Mouse (Mus musculus) layer of hippocampus, adult 8-10 months (tissue): ENCODE data around the gene Bmp4. TPM values are rescaled to one million over a fixed set of nuclear protein-coding genes. Genes with fewer than 3 reads are reported as not detected.

ENCODE experiments used
- DNase-seq, 2 experiments: peaks; one replicate each; pipeline ENCODE4 v3.0.0; 2022; ENCODE audit warnings: low spot score in 2 of 2
- total RNA-seq, 4 experiments: library from RNA; stranded (reverse); gene quantifications; 2 replicates each; pipeline ENCODE4 v1.2.4; 2022

Gene Bmp4
- total RNA-seq = 1 to 10 TPM; 2.9 to 4.2 (median 3.6) TPM

DNA sequence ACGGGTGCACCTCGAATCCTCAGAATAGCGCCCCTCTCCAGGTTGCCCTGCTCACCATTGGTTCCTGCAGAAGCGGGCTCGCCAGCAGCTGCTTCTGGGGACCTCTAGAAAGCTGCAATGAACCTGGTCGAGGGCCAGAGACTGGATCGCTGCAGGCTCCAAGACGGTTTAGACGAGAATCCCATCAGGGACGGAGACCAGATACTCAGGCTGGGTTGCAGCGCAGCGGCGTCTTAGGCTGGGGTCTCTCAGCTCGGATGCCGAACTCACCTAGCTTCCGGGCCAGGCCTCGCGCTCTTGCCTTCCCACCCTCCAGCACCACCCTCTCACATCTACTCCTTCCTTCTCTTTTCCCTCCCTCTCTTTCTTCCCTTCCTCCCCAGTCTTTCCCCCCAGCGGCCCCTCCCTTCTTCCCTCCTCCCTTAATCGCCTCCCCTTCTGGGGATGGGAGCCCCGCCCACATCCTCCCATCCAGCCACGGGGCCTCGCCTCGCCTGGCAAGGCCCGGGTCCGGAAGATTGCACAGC lies at the start of gene Bmp4:
TSS of gene Bmp4 (minus strand) at position 421 of the 527 bp plus-strand sequence.
- DNase-seq = no peak

DNA sequence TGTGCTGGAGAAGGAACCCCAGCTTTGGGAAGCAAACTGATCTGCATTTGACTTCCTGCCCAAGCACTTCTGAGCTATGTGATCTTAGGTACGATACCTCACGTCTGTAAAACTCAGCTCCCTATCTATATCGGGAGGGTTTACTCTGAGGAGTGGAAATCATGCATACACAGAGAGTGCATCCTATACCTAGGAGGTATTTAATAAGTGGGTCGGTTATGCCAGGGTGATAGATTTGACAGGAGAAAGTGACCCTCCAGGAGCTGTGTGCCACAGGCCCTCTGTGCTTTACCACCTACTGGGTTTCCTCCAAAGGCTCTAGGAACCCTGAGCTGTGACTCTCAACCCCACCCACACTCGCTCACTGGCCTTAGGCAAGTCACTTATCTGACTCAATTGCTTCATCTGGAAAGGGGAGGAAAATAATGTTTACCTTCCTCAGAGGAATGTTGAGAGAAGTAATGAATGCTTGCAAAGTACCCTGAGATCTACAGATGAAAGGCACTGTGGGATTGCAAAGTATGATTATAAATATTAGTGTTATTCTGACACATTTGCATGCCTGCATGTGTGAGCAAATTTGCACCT lies 49.1 kb upstream of the Bmp4 start:
- DNase-seq = no peak

DNA sequence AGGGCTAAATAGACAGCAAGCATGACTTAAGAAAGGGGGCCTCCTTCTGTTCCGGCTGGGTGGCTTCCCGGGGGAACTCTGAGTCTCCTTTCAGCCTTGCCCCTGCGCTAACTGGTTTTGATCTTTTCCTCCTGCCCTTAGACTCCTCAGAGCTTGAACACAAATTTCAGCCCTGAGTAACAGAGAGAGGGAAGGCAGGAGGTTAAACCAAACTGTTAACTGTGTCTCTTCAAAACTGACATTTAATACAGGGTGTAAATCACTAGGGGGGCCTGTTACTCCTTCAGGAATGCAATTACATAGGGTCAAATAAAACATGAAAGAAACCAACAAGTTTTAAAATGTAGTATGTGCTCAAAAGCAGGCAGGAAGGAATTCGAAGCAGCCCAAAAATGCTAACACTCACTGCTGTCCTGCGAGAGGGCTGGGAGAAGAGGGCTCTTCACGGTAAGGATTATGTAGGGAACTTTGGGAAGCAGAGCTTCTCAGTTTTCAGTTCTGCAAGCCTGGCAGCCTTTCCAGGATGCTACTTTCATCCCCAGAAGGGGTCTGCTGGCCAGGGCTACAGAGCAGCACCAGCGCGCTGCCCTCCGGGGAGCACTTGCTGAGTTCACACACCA lies 46.1 kb upstream of the Bmp4 start:
- DNase-seq = no peak

DNA sequence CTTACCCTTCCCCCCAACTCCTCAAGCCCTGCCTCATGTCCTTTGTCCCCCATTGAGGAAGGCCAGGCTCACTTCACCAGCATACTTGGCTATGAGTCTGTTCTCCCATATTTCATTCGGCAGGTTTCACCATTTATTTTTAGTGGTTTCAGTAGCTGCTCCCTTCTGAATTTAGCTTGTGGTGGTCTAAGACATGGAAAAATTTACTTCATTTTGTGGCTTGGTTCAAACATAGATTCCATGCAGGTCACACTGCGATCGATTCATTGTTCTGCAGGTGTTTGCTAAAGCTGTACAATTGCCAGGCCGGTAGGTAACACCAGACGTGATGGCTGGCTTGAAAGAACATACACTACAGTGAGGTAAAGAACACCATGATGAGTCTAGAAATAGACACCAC lies 39.8 kb upstream of the Bmp4 start:
- DNase-seq = no peak

DNA sequence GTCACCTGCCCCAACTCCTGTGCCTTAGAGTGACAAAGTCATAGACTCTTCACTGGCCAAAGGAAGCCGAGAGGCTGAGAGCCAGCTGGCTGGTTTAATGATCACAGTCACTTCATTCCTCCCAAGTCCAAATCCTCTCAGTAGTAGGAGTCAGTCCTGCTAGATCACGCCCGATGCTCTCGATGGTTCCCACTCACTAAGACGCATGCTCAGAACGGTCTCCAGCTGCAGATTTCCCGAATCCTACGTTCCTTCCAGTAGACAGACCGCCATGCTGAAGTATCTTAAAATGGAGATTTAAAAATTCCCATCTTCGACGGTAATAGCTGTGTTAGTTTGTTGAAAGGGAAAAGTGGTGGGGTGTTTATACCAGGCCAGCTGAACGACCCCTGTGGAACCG lies 36.8 kb upstream of the Bmp4 start:
- DNase-seq = no peak

DNA sequence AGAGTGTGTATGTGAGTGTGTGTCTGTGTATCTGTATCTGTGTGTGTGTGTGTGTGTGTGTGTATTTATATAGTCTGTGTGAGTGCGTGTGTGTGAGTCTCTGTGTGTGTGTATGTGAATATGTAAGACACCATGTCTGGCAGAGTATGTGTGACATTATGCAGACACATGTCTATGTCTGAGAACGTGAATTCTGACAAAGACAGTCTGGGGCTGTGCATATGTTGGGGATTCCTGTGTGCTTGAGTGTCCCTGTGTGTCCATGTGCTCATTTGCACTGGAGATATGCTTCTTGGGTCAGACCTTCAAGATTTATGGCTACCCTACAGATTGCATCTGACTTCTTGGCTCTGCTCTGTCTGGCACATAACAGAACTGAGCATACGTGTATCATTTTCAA lies 31.4 kb upstream of the Bmp4 start:
- no peak for DNase-seq

DNA sequence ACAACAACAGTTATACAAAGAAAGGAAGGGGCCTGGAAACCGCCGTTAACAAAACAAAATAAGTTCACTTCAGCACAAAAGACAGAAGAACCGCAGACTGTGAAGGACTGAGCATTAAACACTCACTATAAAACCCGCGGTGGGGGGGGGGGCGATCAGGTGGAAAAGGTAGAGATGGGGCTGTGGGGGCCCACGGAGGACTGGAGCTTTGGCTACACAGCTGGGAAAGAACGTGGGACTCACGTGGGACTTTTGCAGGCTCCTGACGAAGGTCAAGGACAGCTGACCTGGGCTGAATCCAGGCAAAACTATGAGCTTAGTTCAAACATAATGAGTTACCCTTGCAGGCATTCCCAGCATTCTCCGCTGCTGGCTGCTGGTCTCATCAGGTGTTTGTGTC lies 28.8 kb upstream of the Bmp4 start:
- DNase-seq = no peak

DNA sequence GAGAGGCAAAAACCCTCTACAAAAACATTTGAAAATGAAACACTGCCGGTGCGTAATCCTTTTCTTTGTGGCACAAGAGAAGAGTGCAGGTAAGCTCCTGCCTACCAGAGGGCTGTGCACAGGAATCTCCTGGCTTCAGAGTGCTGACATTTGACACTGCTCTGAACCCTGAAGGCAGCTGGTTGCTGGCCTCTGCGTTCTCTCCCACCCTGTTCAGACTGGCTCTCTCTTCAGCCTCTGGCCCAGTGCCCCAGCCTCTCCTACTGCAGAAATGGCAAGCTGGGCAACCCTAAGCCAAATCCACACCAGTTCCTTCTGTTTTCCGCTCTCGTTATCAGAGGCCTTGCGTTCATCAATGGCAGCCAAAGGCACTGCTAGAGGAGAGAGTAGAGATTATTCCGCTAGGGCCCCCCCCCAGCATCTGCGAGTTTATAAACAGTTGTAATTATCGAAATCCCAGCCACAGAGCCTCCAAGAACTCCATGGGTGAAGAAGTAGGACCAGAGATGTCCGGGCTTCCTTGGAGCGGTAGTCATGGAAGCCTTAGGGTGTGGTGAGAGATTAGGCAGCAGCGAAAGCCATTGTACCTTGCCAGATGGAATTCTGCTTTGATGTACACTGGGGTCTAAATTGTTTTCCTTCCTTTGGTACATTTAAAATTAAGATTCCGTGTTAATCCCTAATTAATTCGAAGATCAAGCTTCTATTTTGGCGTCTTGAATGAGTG lies 28.1 kb upstream of the Bmp4 start:
- DNase-seq = no peak

DNA sequence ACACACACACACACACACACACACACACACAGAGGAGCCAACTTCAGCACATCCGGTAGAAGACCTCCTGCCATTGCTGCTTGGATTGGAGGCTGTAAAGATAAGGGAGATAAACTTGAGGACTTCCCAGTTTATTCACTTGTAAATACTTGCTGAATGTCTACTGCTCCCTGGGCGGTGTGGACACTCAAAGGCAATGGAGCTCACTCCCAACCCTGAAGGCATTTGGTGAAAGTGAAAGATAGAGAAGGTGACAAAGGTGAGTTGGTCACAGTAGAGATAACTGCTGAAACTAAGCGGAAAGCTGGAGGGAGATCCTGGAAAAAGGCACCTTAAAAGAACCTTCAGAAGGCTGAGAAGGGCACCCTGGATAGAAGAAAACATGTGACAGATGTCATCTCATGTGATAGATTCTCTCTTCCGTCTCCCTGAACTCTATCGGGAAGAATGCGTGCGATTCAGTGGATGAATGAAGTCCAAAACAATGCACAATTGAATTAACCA lies 22.1 kb upstream of the Bmp4 start:
- DNase-seq = no peak

DNA sequence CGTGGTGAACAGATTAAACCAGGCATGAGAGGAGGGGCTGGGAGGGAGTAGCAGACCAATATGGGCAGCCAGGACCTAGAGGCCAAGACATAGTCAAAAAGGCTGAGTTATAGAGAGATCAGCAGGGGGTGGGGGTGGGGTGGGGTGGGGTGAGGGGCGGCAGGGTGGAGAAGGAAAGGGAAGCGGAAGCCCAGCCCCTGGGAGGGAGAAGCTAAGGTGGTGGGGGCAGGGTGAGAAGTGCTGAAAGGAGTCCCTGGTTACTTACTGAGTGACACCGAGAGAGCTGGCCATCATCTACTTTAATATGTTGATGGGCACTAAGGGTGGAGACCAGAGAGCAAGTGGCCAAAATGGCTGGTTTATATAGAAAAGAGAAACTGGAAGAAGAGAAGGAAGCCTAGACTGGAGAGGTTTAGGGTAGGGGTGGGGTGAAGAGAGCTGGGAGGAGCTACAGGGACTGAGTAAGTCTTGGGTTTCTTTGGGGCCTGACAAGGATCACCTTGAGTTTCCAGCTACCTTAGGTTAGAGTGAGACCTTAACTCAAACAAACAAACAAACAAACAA lies 20.2 kb upstream of the Bmp4 start:
- DNase-seq = no peak

DNA sequence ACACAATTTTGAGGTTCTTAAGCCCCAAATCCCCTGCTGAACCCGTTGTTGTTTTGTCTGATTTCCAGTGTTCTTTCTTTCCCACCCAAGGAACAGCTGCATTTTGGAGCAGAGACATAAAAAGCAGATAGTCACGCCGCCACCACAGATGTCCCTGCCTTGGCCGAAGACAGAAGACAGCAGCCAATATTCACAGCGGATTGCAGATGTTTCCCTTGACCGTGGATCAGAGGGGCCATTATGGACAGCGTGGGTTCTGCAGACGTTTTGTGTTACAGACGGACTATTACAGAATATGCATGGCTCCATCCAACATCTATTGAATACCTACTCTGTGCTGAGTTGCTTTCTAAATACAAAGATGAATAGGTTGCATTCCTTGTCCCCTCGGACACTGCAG lies 18.5 kb upstream of the Bmp4 start:
- DNase-seq = no peak

DNA sequence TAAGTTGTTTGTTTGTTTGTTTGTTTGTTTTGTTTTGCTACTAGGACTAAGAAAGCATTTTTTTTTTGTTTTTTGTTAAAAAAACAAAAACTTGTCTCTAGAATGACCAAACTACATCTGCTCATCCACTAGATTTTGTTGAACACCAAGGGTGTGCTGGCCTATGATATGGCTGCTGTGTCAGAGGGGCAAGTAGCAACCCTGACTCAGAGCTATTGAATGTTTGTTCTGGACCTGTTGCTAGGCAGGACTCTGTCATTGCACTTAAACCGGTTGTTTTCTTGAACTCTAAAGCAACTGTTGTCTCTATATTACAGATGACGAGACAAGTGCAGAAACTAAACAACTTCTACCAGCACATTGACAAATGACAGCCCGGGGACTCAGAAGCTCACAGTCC lies 17.9 kb upstream of the Bmp4 start:
- no peak for DNase-seq

DNA sequence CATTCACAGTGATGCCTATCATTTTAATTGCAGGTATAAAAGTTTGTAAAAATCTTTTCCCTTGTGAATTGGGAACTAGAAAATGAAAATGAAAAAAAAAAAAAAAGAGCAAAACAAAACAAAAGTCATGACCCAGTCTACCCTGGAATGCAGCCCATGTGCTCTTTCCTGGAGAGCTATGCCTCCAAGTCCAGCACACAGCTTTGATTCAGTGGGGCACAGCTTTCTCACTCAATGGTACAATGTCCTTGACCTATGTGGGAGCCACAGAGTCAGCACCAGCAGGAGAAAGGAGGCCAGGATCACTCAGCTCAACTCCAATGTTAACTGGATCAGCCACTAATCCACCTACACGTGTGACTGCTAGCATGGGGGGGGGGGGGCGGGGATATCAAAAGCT lies 9.5 kb upstream of the Bmp4 start:
- no peak for DNase-seq

DNA sequence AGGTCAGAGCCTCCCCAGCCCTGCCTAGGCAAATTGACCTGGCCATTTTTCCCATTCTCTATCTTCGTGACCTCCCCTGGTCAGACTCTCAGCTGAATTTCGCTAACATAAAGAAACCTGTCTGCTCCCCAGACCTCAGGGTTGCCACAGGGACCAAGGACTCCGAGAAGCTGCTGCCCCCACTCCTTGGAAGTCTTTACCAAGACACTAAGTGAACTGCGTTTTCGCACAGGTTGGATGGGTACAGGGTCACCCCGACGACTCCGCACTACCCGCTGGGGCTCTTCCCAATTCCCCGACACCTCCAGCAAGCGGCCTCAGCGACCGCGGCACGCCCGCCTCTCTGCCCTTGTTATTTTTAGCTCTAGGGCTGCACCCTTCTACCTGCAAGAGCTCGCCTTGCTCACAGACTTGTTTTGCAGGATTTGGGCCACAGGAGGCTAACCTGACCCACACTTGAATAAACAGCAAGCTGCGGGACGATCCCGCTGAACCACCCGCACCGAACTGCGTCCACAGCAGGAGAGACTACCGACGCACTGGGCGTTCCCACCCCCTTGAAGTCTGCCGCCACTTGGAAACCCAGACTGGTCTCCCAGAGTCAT lies 7.7 kb upstream of the Bmp4 start:
- DNase-seq = no peak

DNA sequence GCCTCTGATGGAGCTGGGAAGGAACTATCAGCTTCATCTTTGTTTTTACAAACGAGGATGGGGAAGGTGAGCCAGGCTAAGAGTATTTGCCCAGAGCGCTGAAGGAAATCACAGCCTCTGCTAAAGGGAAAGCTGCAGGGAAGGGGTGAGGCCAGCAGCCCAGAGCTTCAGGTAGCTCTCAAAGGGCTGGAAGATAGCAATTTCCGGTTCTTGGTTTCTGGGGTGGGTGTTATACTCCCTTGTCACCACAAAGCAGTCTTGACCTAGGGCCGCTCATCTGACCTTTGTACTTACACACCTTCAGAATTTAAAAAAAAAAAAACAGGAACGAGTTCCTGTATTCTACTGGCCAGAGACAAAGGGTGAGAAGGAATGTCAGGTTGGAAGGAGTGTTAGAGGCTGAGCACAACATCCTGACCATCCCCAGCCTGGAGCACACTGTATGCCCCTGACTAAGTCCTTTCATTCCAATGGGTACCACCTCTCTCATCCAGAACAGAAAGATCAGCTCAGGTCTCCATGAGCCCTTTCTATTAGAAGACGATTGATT lies 1.2 kb upstream of the Bmp4 start:
- DNase-seq = no peak

DNA sequence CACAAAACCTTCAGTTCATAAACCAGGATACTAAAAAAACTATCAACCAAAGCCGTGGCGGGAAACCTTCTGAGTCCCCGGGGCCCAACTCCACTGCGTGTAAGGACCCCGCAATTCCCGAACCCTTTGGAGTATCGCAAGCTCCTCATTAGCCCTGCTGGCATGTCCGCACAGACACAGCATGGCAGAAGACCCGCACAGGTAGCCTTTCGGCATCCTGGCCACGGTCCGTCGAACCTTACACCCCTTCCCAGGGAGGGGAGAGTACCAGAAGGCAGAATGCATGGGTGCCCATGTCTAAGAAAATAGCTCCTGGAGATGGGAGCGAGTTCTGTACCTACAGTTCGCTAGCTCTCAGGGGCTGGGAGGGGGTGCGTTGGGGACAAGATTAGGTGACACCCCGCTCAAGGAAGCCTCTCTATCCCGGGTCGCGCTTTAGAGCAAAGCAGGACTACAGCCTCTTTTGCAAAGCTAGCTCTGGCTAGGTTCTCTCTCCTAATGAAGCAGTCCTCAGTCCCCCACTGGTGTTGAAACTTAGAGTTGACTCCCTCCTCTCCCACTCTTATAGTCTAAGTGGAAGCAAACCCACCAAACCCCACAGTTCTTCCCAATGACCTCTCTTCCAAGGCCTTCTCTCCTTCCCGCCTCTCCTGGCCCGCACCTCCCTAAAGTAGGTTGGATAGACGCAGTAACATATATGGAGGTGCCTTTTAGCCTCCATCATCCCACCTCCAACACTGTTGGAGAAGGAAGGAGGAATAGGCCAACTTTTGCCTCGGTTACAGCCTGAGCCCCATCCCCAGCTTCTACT lies 826 bp downstream of the Bmp4 start:
- DNase-seq = no peak

DNA sequence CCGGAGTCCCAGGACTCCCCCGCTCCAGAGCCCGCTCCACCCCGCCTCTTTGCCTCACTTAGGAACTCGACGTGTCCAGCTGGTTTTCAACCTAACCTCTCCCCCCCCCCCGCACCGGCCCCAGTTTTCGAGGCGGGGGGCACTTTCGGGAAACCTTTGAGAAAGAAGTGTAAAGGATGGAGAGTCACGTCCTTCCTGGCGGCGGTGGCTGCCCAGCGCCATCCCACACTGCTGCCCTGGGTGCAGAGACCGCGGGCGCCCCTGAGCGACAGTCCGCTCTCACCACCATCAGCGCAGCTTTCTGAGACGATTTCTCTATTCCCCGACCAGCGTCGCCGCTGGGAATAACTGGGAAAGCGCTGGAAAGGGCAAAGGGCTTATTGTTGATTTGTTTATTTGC lies 1.8 kb downstream of the Bmp4 start:
- DNase-seq = no peak

DNA sequence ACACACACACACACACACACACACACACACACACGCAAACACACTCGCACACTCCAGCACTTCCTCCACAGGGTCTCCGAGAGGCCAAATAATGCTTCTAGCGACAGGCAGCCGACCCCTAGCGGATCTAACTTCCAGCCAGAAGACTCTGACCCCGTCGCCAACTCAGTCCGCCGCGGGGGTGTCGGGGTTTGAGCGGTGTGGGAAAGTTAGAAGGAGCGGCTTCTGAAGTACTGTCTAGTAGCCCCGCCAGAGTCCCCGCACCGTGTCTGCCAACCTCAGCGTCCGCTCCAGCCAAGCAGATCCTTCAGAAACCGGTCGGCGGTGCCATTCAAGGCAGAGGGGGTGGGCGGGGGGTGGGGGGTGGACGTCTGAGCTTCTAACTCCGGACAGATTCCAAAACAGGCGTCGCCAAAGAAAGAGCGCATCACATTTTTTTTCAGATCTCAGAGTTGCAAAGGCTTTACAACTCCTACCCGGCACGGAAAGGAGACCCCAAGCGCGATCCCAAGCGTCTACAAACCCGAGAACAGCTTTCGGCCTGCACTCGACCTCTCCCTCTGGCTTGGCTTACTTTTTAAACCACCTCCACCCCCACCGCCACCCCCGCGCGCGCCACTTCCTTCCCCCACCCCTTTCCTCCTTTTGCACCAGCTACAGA lies 2.5 kb downstream of the Bmp4 start:
- DNase-seq = no peak

DNA sequence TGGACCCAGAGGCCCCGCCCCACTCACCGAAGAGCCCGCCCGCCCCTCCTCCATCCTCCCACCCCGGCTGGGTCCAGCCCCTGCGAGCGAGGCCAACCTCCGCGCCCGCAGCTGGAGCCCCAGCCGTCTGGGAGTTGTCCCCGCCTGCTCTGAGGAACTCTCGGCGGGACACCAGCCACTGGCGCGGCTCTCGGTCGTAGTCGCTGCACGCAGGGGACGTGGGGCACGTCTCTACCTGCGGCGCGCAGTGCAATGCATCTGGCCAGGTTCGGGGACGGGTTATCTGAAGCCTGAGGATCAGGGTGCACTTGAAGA lies 3.2 kb downstream of the Bmp4 start:
- no peak for DNase-seq
